Mouse (Mus musculus): ENCODE measurements around the gene Asb14. TPM values are rescaled to one million over a fixed set of nuclear protein-coding genes. Genes with fewer than 3 reads are reported as not detected.

Asb14 gene
- total RNA-seq, 2 experiments from 2014 or later, result not detected

DNA sequence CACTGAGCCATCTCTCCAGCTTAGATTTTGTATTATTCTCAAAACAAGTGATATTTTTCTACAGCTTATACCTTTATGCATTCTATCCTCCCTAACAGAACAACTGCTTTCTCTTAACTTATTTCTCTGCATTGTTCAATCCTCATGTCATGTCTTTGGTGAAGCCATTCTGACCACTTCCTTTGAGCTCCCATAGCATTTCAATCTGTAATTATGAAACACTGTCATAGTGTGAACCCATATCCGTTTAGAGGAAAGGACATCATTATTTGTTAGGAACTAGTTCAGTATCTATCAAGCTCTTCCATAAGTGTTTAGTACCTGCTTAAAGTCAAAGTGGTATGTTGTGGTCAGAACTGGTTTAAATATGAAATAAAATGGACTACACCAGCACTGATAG lies 66.2 kb downstream of the Asb14 start:
- DNase-seq, result no peak

Other genes with a start within 250 kb of the Asb14 start
- gene Pde12, start 224.7 kb upstream of the Asb14 start, total RNA-seq (2021), result 10 to 100 TPM; 10.6 to 12.5 TPM
- gene Dnah12, start 201.3 kb upstream of the Asb14 start, total RNA-seq (2021), result under 1 TPM in 1 of 2 experiments, not detected in 1; 0.03 TPM
- gene Appl1, start 76.7 kb downstream of the Asb14 start, total RNA-seq (2021), result 10 to 100 TPM; 39.3 to 44.3 TPM
- not detected for gene Hesx1, start 99.9 kb downstream of the Asb14 start, total RNA-seq (2021)
- gene Il17rd, start 144.4 kb downstream of the Asb14 start, total RNA-seq (2021), result 1 to 10 TPM; 2.9 to 3.4 TPM
- gene Arhgef3, start 220.3 kb downstream of the Asb14 start, total RNA-seq (2021), result 10 to 100 TPM; 29.9 to 44.1 TPM